Mouse (Mus musculus) CD4-positive naive resting alpha-beta T cell, adult 76 days (primary cell): ENCODE results near the gene Abca7. TPM values are rescaled to one million over a fixed set of nuclear protein-coding genes. Genes with fewer than 3 reads are reported as not detected.

ENCODE experiments used
- total RNA-seq: library from RNA; stranded (reverse); gene quantifications from one replicate; pipeline ENCODE4 v1.2.4, GENCODE M21; 2023

The Abca7 gene
- total RNA-seq, result 68.3 TPM

GRCm38 (mm10) chr10:79996272-79997033, at the start of gene Abca7:
Gene Abca7, plus strand, starts transcription at chr10:79996494.

GRCm38 (mm10) chr10:79959847-79960601, 36.3 kb upstream of the Abca7 start, which contains the start of gene Wdr18:
Gene Wdr18, plus strand, starts transcription at chr10:79960152.

GRCm38 (mm10) chr10:79970415-79971182, 25.7 kb upstream of the Abca7 start, which contains the start of gene Grin3b:
Gene Grin3b, plus strand, starts transcription at chr10:79970715.

GRCm38 (mm10) chr10:79984195-79984816, 12.0 kb upstream of the Abca7 start, which contains the start of gene Tmem259:
Gene Tmem259, minus strand, starts transcription at chr10:79984330.

GRCm38 (mm10) chr10:79988506-79989271, 7.6 kb upstream of the Abca7 start, which contains the start of gene Cnn2:
Gene Cnn2, plus strand, starts transcription at chr10:79988584.

GRCm38 (mm10) chr10:80016511-80016910, 20.2 kb downstream of the Abca7 start, which contains the start of gene Arhgap45:
Gene Arhgap45, plus strand, starts transcription at chr10:80016653.

GRCm38 (mm10) chr10:80039559-80039979, 43.3 kb downstream of the Abca7 start, which contains the start of gene Polr2e:
Gene Polr2e, minus strand, starts transcription at chr10:80039795.

DNA sequence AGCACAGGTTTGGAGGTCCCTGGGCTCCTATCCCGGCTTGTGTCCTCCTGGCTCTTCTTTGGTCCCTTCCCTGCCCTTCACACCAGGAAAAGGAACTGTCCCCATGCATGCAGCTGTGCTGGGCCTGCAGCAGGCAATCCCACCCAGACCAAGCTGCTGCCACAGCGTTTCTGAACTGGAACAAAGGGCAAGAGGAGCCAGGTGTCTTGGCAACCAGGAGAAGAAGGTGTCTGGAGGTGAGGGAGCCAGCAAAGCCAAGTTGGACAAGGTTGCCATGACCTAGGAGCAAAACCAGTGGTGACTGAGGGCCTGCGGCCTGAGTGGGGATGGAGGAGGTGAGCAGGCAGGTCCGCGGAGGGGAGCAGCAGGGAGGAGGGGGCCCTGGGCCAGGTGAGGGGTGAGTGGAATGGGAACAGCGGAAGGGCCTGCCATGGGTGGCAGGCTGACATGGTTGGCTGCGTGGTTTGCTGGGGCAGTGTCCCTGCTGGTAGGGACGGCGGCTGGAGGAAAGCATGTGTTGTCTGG, 50.8 kb downstream of the Abca7 start, which contains the start of gene Gpx4:
Gene Gpx4, plus strand, starts transcription at position 126 of the 525 bp plus-strand sequence.

Other genes starting within 250 kb of the Abca7 start
- gene Polrmt, start 249.9 kb upstream of the Abca7 start, total RNA-seq, result 48.0 TPM
- not detected for gene Fgf22, start 241.4 kb upstream of the Abca7 start, total RNA-seq
- 58.0 TPM for gene Rnf126, start 229.5 kb upstream of the Abca7 start, total RNA-seq
- not detected for gene Fstl3, start 219.2 kb upstream of the Abca7 start, total RNA-seq
- not detected for gene Prss57, start 205.5 kb upstream of the Abca7 start, total RNA-seq
- 2.8 TPM for gene Palm, start 202.9 kb upstream of the Abca7 start, total RNA-seq
- gene Misp, start 175.5 kb upstream of the Abca7 start, total RNA-seq, result not detected
- 788 TPM for gene Ptbp1, start 142.1 kb upstream of the Abca7 start, total RNA-seq
- not detected for gene Prtn3, start 122.0 kb upstream of the Abca7 start, total RNA-seq
- 2.3 TPM for gene Plppr3, start 121.9 kb upstream of the Abca7 start, total RNA-seq
- gene Elane, start 110.2 kb upstream of the Abca7 start, total RNA-seq, result not detected
- gene Cfd, start 105.6 kb upstream of the Abca7 start, total RNA-seq, result not detected
- 74.1 TPM for gene Med16, start 87.6 kb upstream of the Abca7 start, total RNA-seq
- not detected for gene Gm26602, start 85.6 kb upstream of the Abca7 start, total RNA-seq
- 0.47 TPM for gene Kiss1r, start 79.5 kb upstream of the Abca7 start, total RNA-seq
- gene R3hdm4, start 75.3 kb upstream of the Abca7 start, total RNA-seq, result 96.5 TPM
- 7.9 TPM for gene Arid3a, start 69.5 kb upstream of the Abca7 start, total RNA-seq
- 61.8 TPM for gene Wdr18, start 36.3 kb upstream of the Abca7 start, total RNA-seq
- 0.18 TPM for gene Grin3b, start 25.8 kb upstream of the Abca7 start, total RNA-seq
- 154 TPM for gene Tmem259, start 12.2 kb upstream of the Abca7 start, total RNA-seq
- gene Cnn2, start 7.9 kb upstream of the Abca7 start, total RNA-seq, result 387 TPM
- 890 TPM for gene Arhgap45, start 20.2 kb downstream of the Abca7 start, total RNA-seq
- 50.1 TPM for gene Polr2e, start 43.3 kb downstream of the Abca7 start, total RNA-seq
- 134 TPM for gene Gpx4, start 50.7 kb downstream of the Abca7 start, total RNA-seq
- 115 TPM for gene Sbno2, start 109.1 kb downstream of the Abca7 start, total RNA-seq
- gene Stk11, start 119.3 kb downstream of the Abca7 start, total RNA-seq, result 140 TPM
- gene Atp5d, start 142.1 kb downstream of the Abca7 start, total RNA-seq, result 152 TPM
- 51.8 TPM for gene Cbarp, start 144.3 kb downstream of the Abca7 start, total RNA-seq
- gene Midn, start 151.8 kb downstream of the Abca7 start, total RNA-seq, result 88.1 TPM
- 229 TPM for gene Cirbp, start 169.5 kb downstream of the Abca7 start, total RNA-seq
- gene 1600002K03Rik, start 176.4 kb downstream of the Abca7 start, total RNA-seq, result 14.7 TPM
- gene Efna2, start 183.0 kb downstream of the Abca7 start, total RNA-seq, result 0.44 TPM
- 70.1 TPM for gene Mum1, start 229.9 kb downstream of the Abca7 start, total RNA-seq